Mouse (Mus musculus) thymus, postnatal 25 days (tissue): ENCODE measurements around the gene Zswim8.
A peak's percentile ranks its signal among the peaks of the same experiment; 100 is the strongest.

Experiments used
- DNase-seq: peaks from one replicate; pipeline ENCODE4 v3.0.0; 2022

Zswim8 gene

GRCm38 (mm10) chr14:20733041-20733951 lies 25.9 kb downstream of the Zswim8 start:
- no peak for DNase-seq

GRCm38 (mm10) chr14:20733952-20734774 lies 26.8 kb downstream of the Zswim8 start, which contains the start of gene Ndst2:
Gene Ndst2, minus strand, starts transcription at chr14:20734562.
- peak; percentile 85 for DNase-seq

- DNase-seq, result no peak
Observed at GRCm38 (mm10) chr14:20735052-20735451, 27.7 kb downstream of the Zswim8 start.

GRCm38 (mm10) chr14:20735892-20736390 lies 28.6 kb downstream of the Zswim8 start:
- DNase-seq, result no peak

GRCm38 (mm10) chr14:20737306-20737705 lies 30.0 kb downstream of the Zswim8 start:
- peak; percentile 12 for DNase-seq

- no peak for DNase-seq
Observed at GRCm38 (mm10) chr14:20738511-20738910, 31.2 kb downstream of the Zswim8 start.

- DNase-seq, result no peak
Observed at GRCm38 (mm10) chr14:20741301-20741700, 33.9 kb downstream of the Zswim8 start.

- DNase-seq, result no peak
Observed at GRCm38 (mm10) chr14:20743614-20744013, 36.3 kb downstream of the Zswim8 start.

GRCm38 (mm10) chr14:20746935-20747334 lies 39.6 kb downstream of the Zswim8 start:
- DNase-seq, result no peak

- DNase-seq, result no peak
Observed at GRCm38 (mm10) chr14:20748388-20748787, 41.0 kb downstream of the Zswim8 start.

GRCm38 (mm10) chr14:20749494-20750051 lies 42.2 kb downstream of the Zswim8 start:
- DNase-seq, result no peak

GRCm38 (mm10) chr14:20750503-20750902 lies 43.2 kb downstream of the Zswim8 start:
- DNase-seq, result no peak

- no peak for DNase-seq
Observed at GRCm38 (mm10) chr14:20753792-20754191, 46.4 kb downstream of the Zswim8 start.

GRCm38 (mm10) chr14:20757370-20757907 lies 50.1 kb downstream of the Zswim8 start:
- DNase-seq, result no peak

GRCm38 (mm10) chr14:20758768-20759435 lies 51.5 kb downstream of the Zswim8 start:
- DNase-seq, result no peak

- no peak for DNase-seq
Observed at GRCm38 (mm10) chr14:20764942-20765341, 57.6 kb downstream of the Zswim8 start.

- DNase-seq, result peak; percentile 84
Observed at GRCm38 (mm10) chr14:20765642-20766258, 58.4 kb downstream of the Zswim8 start.

GRCm38 (mm10) chr14:20767936-20768335 lies 60.6 kb downstream of the Zswim8 start:
- DNase-seq, result no peak

- no peak for DNase-seq
Observed at GRCm38 (mm10) chr14:20768581-20768980, 61.2 kb downstream of the Zswim8 start.

GRCm38 (mm10) chr14:20771941-20772340 lies 64.6 kb downstream of the Zswim8 start:
- DNase-seq, result no peak

- no peak for DNase-seq
Observed at GRCm38 (mm10) chr14:20772808-20773207, 65.5 kb downstream of the Zswim8 start.
